Mouse (Mus musculus) kidney, postnatal 0 days (tissue): Measurements from ENCODE around the gene Fzd2. TPM values are rescaled to one million over a fixed set of nuclear protein-coding genes. Genes with fewer than 3 reads are reported as not detected.

Experiments used
- ATAC-seq: fragments of 200-750 bp; cut with Nextera tagmentation; replicated peaks from 2 replicates; pipeline ENCODE4 v1.8.0; 2017; ENCODE audit warnings: low read depth, moderate number of reproducible peaks, moderate TSS enrichment, moderate library complexity; ENCODE audit not compliant: low FRiP score
- DNase-seq: peaks from one replicate; pipeline ENCODE4 v3.0.0-alpha.2; 2016; ENCODE audit warnings: low spot score
- H3K27ac ChIP-seq: fragments of 300-500 bp; sonication (generic); 2 replicates; pipeline ENCODE4 v1.5.1; 2014; ENCODE audit warnings: mild to moderate bottlenecking
- H3K27me3 ChIP-seq: fragments of 300-500 bp; sonication (generic); 2 replicates; pipeline ENCODE4 v1.6.1; 2014; ENCODE audit warnings: low read length, mixed read lengths; ENCODE audit not compliant: insufficient read depth
- H3K36me3 ChIP-seq: fragments of 300-500 bp; sonication (generic); 2 replicates; pipeline ENCODE4 v1.6.1; 2014; ENCODE audit warnings: low read length, mixed read lengths; ENCODE audit not compliant: insufficient read depth
- H3K4me1 ChIP-seq: fragments of 300-500 bp; sonication (generic); replicated peaks from 2 replicates; pipeline ENCODE4 v1.6.1; 2014; ENCODE audit warnings: antibody characterized with exemption, low read length, mixed read lengths; ENCODE audit not compliant: insufficient read depth
- H3K4me2 ChIP-seq: fragments of 300-500 bp; sonication (generic); 2 replicates; pipeline ENCODE4 v1.6.1; 2014; ENCODE audit warnings: mild to moderate bottlenecking, low read length, moderate library complexity, mixed read lengths
- H3K4me3 ChIP-seq: fragments of 300-500 bp; sonication (generic); replicated peaks from 2 replicates; pipeline ENCODE4 v1.5.1; 2014; ENCODE audit warnings: low read depth, low read length
- H3K9ac ChIP-seq: fragments of 300-500 bp; sonication (generic); 2 replicates; pipeline ENCODE4 v1.6.1; 2014; ENCODE audit warnings: low read depth, low read length
- H3K9me3 ChIP-seq: fragments of 300-500 bp; sonication (generic); replicated peaks from 2 replicates; pipeline ENCODE4 v1.6.1; 2016; ENCODE audit warnings: low read length, inconsistent platforms, mixed read lengths
- CTCF ChIP-seq: IDR thresholded peaks from 2 replicates; pipeline ENCODE4 v1.5.1; 2016; ENCODE audit warnings: antibody characterized with exemption, low read depth, mild to moderate bottlenecking, moderate library complexity
- WGBS: fragments of 180-500 bp; shearing (Covaris S2); extraction: QIAGEN DNeasy Blood & Tissue Kit; methylation state at CpG from one replicate; pipeline ENCODE4 v1.1.7; 2014; 5-methylcytosine and 5-hydroxymethylcytosine counted together
- polyA plus RNA-seq: library from polyadenylated mRNA; unstranded; fragments of >200 nt; fragmentation: Nextera tagmentation; extraction: Ambion mirVana; gene quantifications from 2 replicates; pipeline ENCODE4 v1.2.1, GENCODE M21; 2015

Gene Fzd2
- polyA plus RNA-seq, 1 experiment from 2014 or later = 25.9 TPM

GRCm38 (mm10) chr11:102595341-102595820, 8.8 kb upstream of the Fzd2 start:
- H3K9ac ChIP-seq = peak overlapping the region; percentile 44; the same call in 1 of the 2 replicates
- H3K4me3 ChIP-seq = no peak overlapping the region
- no peak for TF ChIP-seq CTCF
- peak; percentile 71 for ATAC-seq
- 0 out of 2 replicates have a peak, but pooled peaks cover 5% of the 10 kb centered on the region for H3K4me1 ChIP-seq
- peak overlapping the region; percentile 34; the same call in 1 of the 2 replicates for H3K4me2 ChIP-seq
- H3K9me3 ChIP-seq = no peaks in the 10 kb centered on the region
- 3% methylated on average over 4 of the region's 4 CpGs for WGBS
- peak overlapping the region; percentile 77 for H3K27ac ChIP-seq
- DNase-seq = peak; percentile 92
- H3K27me3 ChIP-seq = no peaks in the 10 kb centered on the region
- H3K36me3 ChIP-seq = no peaks in the 10 kb centered on the region

- no peak overlapping the region for H3K9ac ChIP-seq
- no peaks in the 10 kb centered on the region for H3K9me3 ChIP-seq
- H3K4me3 ChIP-seq = no peak overlapping the region
- H3K36me3 ChIP-seq = no peaks in the 10 kb centered on the region
- no peak overlapping the region for H3K27ac ChIP-seq
- WGBS = 91% methylated on average over 3 of the region's 3 CpGs
- peak; percentile 55 for TF ChIP-seq CTCF
- DNase-seq (peak; percentile 64), ATAC-seq (no peak)
- no peak overlapping the region for H3K4me2 ChIP-seq
- H3K4me1 ChIP-seq = 0 out of 2 replicates have a peak, but pooled peaks cover 3% of the 10 kb centered on the region
- no peaks in the 10 kb centered on the region for H3K27me3 ChIP-seq
Observed at GRCm38 (mm10) chr11:102599912-102600311, 4.3 kb upstream of the Fzd2 start.

- H3K9ac ChIP-seq = peak overlapping the region; percentile 71
- peak overlapping the region; percentile 86 for H3K4me3 ChIP-seq
- H3K9me3 ChIP-seq = no peaks in the 10 kb centered on the region
- H3K36me3 ChIP-seq = no peaks in the 10 kb centered on the region
- 3% methylated on average over 13 of the region's 13 CpGs for WGBS
- ATAC-seq = no peak
- H3K4me1 ChIP-seq = peaks cover 9% of the 10 kb centered on the region; the same call in 1 of the 2 replicates
- TF ChIP-seq CTCF = no peak
- peak; percentile 89 for DNase-seq
- no peaks in the 10 kb centered on the region for H3K27me3 ChIP-seq
- H3K4me2 ChIP-seq = peak overlapping the region; percentile 83
- peak overlapping the region; percentile 95 for H3K27ac ChIP-seq
Observed at GRCm38 (mm10) chr11:102602816-102603495, 1.2 kb upstream of the Fzd2 start.

- no peak for TF ChIP-seq CTCF
Observed at GRCm38 (mm10) chr11:102603496-102603850, 723 bp upstream of the Fzd2 start.

GRCm38 (mm10) chr11:102604777-102605552, 769 bp downstream of the Fzd2 start:
- no peaks in the 10 kb centered on the region for H3K36me3 ChIP-seq
- H3K4me3 ChIP-seq = peak overlapping the region; percentile 86
- H3K4me1 ChIP-seq = peaks cover 15% of the 10 kb centered on the region; the same call in 1 of the 2 replicates
- under 1% methylated on average over 72 of the region's 74 CpGs for WGBS
- peak overlapping the region; percentile 95 for H3K27ac ChIP-seq
- peak overlapping the region; percentile 83 for H3K4me2 ChIP-seq
- ATAC-seq (peak; percentile 14; the same call in 1 of the 2 replicates), DNase-seq (no peak)
- no peaks in the 10 kb centered on the region for H3K27me3 ChIP-seq
- H3K9ac ChIP-seq = peak overlapping the region; percentile 67
- TF ChIP-seq CTCF = 0 out of 2 replicates have a peak, but pooled peaks have one; percentile 20
- H3K9me3 ChIP-seq = no peaks in the 10 kb centered on the region

More at GRCm38 (mm10) chr11:102603496-102603850, 723 bp upstream of the Fzd2 start:
- peak overlapping the region; percentile 86 for H3K4me3 ChIP-seq
- 2% methylated on average over 10 of the region's 10 CpGs for WGBS
- H3K27ac ChIP-seq = peak overlapping the region; percentile 95
- H3K9me3 ChIP-seq = no peaks in the 10 kb centered on the region
- H3K4me1 ChIP-seq = peaks cover 10% of the 10 kb centered on the region; the same call in 1 of the 2 replicates
- H3K4me2 ChIP-seq = peak overlapping the region; percentile 83
- H3K27me3 ChIP-seq = no peaks in the 10 kb centered on the region
- H3K9ac ChIP-seq = peak overlapping the region; percentile 71
- DNase-seq (peak; percentile 90), ATAC-seq (no peak)
- no peaks in the 10 kb centered on the region for H3K36me3 ChIP-seq
